Mouse (Mus musculus) erythroblast, adult 5-6 weeks (primary cell): ENCODE data around the gene Gm17359. TPM values are rescaled to one million over a fixed set of nuclear protein-coding genes. Genes with fewer than 3 reads are reported as not detected.
"Not testable (repeated sequence)": the region's sequence is repeated elsewhere in the genome, so short reads cannot be mapped to it uniquely, and the experiment has no call there.

Source experiments
- ATAC-seq: replicated peaks from 2 replicates; pipeline ENCODE4 v1.8.0; 2016; ENCODE audit warnings: moderate number of reproducible peaks, mild to moderate bottlenecking, moderate TSS enrichment, inconsistent platforms; ENCODE audit not compliant: poor library complexity, low FRiP score, severe bottlenecking
- total RNA-seq, 2 experiments: library from RNA; stranded (forward) in 1 of 2; stranded (reverse) in 1 of 2; fragments of 150-400 nt in 1 of 2; fragments of 200-764, 138-1000 nt in 1 of 2; gene quantifications; 2 replicates each; pipeline versions ENCODE4 v1.2.3 to v1.2.4; 2015 to 2017; ENCODE audit warnings: low replicate concordance in 2 of 2

The Gm17359 gene
- total RNA-seq, 2 experiments from 2014 or later, result not detected

DNA sequence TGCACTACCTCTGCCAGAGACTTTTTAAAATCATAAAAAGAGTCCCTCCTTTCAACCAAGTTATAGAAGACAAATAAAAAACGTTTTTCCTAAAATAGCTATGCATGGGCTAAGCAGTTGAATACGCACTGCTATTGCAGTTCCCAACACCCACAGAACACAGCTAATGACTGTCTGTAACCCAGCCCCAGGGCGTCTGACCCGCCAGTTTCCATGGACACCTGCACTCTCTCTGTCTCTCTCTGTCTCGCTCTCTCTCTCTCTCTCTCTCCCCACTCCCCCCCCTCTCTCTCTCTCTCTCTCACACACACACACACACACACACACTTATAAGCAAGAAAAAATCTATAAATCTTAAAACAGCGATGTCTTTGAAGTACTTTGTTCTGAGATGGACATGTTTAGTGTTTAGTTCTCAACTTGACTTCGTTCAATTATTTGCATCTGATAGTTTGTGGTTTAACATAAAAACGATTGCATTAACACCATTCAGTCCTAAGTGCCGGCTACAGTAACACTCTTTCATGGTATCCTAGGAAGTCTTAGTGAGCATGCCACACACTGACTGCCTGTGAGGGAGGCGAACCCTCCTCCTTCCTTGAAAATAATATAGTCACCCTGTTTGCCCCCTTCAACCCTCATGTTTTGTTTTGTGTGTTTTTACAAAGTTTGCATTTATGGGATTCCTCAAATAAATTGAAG is 73.6 kb downstream of the Gm17359 start:
- ATAC-seq, result no peak

DNA sequence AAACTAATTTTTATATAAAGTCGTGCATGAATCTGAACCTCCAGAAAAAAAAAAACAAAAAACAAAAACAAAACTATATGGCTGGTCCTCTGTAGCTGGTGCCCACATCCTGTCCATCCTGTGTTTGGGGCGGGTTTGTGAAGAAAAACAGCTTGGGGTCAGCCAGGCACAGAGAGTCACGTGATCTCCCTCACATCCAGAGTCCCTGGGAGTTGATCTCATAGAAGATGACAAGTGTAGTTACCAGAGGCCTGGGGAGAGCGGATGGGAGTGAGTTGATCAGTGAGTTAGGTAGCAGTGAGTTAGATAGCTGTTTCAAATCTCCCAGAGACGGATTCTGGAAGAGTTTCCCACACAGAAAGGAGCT is 74.2 kb downstream of the Gm17359 start:
- no peak for ATAC-seq

DNA sequence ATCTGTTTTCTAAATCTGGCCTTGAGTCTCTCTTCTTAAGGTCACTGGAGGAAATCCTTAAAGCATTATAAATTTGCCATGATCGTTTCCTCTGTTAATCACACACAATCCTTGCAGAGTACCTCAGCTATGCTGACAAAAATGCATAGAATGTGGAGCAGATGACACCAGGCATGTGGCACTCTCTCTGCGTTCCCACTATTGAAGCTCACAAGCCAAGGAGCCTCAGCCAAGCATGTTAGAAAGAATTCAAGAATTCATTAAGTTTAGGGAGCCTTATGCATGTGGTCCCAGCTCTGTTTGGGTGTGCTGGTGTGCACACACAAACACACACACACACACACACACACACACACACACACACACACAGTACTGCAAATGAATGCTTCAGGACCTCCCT is 75.2 kb downstream of the Gm17359 start:
- no peak for ATAC-seq

DNA sequence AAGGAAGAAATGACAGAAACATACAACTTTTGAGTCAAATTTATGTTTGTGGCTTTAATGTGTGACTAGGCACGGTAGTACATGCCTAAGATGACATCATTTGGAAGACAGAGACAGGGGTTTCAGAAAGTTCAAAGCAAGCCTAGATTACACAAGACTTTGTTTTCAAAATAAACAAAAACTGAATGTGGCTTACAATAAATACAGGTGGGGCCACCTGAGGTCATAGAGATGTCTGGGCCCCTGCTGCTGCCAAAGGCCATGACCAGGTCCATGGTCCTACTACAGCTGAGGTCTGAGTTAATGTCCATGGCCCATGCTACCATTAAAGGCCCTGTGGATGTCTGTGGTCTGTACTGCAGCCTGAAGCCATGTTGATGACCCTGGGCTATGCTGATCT is 77.0 kb downstream of the Gm17359 start:
- no peak for ATAC-seq

DNA sequence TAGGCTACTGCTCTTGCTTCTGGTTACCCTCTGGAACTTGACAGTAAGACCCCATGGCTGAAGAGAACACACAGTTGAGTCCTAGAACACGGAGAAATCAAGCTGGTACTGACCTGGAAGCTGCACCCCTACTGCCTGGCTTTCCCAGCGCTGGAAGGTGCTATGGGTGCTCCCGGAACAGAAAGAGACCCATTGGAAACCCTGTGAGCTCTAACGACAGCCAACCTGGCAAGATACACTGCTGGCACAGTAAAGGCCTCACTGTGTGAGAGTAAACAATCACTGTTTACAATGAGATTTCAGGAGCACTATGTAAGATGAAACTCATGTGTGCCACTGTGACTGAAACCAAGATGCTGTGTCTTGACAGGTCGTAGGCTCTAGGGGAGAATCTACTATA is 78.6 kb downstream of the Gm17359 start:
- no peak for ATAC-seq

DNA sequence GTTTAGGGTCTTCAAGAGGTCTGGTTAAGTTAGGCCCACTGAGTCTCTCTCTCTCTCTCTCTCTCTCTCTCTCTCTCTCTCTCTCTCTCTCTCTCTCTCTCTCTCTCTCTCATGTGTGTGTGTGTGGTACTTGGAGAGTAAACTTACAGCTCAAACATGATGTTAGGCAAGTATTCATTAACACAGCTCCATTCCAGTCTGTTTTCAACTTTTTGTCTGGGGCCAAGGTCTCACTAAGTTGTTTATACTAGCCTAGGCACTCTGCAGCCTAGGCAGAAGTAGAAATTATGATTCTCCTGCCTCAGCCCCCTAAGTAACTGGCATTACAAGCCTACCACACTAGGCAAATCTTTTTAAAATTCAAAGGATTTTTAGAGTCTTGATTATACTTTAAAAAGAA is 79.5 kb downstream of the Gm17359 start:
- ATAC-seq, result no peak

DNA sequence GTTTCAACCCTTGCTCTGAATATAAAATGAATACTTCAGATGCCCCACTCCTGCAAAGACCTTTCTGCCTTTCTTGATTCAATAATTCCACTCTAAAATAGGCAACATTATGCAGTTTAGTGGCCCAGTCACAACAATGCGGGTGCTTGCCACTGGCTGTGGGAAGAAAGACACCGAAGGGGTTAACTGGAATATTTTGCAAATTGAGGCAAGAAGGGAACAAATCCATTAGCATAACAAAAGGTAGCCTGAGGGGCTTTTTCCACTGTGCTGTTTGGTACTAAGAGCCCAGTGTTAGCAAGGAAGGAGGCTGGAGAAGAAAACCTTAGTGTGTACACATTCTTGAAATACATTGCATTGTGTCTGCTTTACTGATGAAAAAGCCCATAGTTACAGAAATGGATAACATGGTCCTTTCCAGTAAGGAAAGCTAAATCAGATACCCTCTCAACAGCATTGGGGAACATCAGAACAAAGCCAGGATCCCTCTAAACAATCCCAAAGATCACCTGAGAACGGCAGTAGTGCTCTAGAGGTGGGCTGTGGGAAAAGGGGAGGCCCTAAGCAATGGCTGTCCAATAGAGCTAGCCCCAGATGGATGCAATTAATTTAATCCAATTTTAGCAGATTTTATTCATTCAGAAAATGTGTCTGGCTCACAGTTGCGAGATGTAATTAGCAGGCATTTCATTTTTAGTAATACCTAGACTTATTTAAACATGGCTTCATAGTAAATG is 80.7 kb downstream of the Gm17359 start:
- no peak for ATAC-seq

DNA sequence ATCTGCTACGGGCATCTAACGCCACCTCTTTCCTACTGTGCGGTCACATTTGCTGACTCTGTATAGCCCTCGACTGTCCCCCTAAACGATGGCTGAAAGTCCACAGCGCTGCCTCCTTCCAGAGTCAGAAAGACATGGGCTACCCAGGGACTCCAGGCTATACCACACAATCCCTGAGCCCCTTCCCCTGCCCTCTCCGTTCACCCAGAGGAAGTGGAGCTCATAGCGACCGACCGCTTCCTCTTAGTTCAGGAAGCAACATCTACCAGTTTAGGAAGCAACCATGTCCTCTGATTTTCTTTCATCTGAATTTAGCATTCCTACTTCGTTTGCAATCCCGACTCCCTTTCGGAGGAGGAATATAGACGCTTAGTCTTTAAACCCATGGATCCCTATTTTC is 82.5 kb downstream of the Gm17359 start:
- no peak for ATAC-seq

DNA sequence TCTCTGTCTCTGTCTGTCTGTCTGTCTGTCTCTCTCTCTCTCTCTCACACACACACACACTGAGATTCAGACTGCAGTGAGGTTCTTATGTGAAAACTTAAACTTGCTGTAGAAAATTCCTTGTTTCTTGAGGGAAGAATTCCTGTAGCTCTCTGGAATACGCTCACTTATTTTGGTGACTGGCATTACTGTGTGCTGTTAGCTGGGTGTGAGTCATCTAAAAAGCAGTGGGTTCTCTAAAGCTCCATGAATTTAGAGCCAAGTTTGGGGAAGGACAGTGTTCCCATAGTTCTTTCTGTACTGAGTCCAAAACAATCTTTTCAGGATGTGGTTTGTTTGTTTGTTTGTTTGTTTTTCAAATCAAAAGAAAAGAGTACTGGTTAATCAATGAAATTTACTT is 89.0 kb downstream of the Gm17359 start:
- ATAC-seq, result no peak

DNA sequence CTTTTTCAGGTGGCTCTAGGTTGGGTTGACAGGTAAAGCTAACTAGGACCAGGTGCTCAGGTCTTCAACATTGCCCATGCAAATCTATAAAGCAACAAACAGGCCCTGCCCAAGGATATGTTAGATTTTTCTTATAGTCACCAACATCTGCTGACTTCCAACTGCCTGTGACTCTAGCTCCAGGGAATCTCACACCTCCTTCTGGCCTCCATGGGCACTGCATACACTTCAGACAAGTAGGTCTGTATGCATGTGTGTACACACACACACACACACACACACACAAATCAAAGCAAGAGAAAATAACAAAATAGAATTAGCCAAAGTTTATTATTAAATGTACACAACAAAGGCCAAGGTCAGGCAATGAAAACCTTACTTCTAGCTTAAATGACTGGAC is 97.1 kb downstream of the Gm17359 start:
- ATAC-seq, result no peak

DNA sequence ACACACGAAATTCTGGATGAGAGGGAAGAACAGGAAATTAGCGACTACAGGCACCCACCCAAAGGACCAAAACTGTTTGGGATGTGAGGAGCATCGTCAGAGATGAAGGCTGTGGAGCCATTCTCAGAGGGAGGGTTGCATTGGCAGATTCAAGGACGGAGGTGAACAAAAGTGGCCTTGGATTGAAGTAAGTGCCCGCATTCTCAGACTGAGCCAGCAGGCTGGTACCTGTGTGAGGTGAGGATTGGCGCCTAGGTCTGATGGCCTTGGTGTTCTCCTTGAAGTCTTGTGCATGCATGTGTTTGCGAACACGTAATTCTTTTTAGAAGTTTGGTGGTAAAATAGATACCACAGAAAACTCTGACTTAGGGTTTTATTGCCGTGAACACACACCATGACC is 98.0 kb downstream of the Gm17359 start:
- ATAC-seq, result no peak

DNA sequence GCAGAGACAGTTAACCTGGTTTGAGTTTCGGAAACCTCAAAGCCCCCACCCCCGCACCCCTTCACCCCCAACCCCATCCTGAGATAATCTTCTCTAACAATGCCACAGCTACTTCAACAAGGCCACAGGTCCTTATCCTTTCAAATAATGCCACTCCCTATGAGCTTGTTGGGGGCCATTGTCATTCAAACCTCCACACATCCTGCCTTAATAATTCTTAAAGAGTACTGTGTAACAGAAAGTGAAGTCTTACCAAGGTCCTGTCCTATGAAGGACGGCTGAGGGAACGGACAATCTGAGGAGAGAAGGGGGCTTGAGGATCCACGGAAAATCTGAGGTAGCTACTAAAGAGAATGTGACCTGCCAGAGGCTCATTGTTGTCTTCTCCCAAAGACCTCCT is 98.5 kb downstream of the Gm17359 start:
- no peak for ATAC-seq

DNA sequence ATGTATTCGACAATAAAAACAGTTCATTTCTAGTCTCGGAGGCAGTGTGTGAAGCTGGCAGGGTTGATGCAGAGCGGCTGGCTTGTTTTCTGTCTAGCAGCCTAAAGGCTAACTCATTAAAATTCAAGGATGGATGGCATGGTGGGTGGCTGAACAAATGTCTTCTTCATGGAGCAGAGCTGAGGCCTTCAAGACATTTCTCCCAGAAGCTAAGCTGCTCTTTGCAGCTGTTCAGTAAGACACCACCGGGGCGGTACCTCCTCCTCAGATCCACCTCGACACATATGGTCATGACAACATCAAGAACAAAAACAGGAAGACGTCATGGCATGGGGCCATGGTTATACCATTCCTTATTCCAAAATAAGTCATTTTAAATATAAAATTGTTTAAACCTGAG is 99.7 kb downstream of the Gm17359 start:
- no peak for ATAC-seq

DNA sequence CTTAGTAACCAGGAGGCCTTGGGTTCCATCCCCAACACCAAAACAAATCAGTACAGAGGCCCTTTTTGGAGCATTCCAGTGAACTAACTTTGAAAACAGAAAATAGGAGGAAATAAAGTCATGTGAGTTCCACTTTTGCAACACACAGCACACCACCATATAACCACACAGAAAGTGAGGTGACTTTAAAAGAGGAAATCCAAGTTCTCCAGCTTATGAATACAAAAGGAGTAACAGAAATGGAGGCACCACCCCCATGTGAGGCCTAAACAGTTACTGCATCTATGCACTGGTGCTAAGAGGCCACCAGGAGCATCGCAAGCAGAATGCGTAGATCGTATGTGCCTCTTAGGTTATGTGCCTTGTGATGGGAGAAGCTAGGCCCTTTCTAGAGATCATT is 101.8 kb downstream of the Gm17359 start:
- ATAC-seq, result no peak

DNA sequence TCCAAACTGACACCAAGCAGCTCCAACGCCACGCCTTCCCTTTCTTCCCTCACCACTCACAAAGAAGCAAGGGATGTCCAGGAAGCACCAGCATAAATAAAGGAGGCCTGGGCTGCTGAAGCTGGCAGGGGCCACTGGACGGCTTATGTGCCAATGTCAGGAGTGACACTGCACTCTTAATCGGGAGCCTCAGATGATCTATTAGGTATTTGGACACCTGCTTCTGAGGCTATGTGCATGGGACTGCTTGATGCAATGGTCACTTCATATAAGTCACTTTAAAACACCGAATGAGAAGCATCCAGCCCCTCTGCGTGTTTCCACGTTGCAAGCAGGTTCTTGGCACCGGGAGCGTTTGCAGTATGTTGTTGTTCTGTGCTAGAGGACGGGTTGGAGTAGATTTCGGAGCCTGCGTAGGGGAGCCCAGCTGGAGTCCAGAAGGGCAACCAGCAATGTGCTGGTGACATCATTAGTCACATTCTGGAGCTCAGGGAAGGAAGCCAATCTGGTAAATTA is 104.6 kb downstream of the Gm17359 start:
- no peak for ATAC-seq

DNA sequence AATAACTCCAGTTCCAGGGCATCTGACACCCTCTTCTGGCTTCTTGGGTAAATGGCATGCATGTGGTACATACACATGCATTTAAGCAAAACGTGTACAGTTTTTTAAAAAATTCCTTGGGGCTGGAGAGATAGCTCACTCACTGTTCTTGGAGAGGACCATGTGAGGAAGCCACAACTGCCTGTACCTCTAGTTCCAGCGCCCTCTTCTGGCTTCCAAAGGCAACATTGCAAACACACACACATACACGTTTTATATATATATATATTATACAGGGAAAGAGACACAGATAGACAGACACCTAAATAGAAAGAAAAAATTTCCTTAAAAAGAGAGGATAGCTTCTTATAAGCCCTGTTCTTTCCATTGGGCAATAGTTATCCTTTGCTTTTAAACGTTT is 107.4 kb downstream of the Gm17359 start:
- no peak for ATAC-seq

DNA sequence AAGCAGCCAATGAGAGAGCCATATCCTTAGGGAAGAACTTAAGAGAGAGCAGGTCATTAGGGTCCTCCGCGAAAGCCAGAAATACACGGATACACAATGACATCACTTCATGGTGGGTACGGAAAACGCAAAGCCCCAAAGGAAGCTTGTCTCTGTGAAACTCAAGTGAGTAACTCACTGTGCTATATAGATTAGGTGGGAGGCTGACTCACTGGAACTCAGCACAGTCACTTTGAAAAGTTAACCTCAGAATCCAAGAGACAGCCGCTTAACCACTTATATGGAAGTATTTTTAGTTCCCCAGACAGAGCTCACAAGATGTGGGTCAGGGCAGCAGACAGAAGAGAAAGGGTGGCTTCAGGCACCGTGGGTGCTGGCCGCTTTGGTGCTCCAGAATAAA is 108.6 kb downstream of the Gm17359 start:
- ATAC-seq, result no peak

DNA sequence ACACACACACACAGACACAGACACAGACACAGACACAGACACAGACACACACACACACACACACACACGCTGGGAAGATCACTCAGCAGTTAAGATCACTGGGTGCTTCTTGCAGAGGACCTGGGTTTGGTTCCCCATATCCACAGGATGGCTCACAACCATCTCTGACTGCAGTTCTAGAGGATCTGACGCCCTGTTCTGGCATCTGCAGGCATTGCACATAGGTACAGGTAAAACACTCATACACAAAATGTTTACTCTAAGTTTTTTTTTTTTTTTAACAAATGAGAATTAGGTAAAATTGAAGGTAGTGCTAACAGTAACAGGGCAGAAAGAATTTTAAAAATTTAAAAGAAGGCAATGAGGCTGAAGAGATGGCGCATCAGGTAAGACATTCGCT is 109.7 kb downstream of the Gm17359 start:
- ATAC-seq, result no peak

DNA sequence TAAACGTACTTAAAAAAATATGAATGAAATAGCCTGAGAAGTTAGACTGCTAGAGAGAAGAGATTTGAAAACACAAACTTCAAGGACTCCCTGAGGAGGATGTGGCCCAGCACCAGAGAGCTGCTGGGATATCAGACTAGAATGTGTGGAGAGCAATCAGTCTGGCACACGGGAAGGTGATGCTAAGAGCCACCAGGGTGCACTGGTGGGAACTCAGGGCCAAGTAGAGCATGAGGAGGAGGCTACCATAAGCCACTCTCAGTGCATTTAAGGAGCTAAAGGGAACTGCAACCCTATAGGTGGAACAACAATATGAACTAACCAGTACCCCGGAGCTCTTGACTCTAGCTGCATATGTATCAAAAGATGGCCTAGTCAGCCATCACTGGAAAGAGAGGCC is 110.2 kb downstream of the Gm17359 start:
- not testable (repeated sequence) for ATAC-seq

DNA sequence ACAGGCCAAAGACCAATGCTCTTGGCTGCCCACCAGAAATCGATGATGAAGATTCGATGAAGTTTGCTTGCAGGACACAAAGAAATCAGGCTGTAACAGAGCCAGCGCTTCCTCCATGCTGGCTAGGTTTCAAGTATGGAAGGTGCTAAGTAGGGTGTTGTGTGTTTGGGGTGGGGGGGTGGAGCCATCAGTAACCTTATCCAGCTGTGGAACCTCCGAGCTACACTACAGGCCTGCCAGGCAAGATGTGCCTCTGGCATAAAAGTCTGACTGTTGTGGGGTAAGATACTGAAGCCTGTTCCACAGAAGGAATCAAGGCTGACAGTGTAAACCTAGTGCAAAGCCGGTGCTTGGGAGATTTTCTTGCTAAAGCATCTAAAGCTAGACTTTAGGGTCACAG is 112.0 kb downstream of the Gm17359 start:
- ATAC-seq, result no peak

DNA sequence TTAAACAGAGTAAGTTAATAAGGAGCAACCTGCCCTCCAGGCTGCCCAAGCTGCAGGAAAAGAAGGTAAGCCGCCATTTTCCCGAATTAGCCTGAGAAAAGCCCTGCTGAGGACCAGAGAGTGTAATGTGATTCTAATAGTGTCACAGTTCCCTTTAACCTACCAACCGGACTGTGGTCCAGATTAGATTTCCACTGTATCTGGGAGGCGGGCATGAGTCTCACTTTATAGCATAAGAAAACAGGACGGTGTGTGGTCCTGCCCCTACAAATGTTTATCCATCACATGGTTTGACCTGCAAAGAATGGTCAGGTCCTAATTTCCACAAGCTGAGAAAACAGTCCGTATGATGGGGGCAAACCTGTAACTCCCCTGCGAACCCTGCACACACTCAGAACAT is 112.9 kb downstream of the Gm17359 start:
- ATAC-seq, result no peak
